Mouse (Mus musculus): Measurements from ENCODE around the gene Fem1a. TPM values are rescaled to one million over a fixed set of nuclear protein-coding genes. Genes with fewer than 3 reads are reported as not detected.
"Not testable (repeated sequence)": the region's sequence is repeated elsewhere in the genome, so short reads cannot be mapped to it uniquely, and the experiment has no call there.

The Fem1a gene
- total RNA-seq, 2 experiments from 2014 or later: 27.8 to 38.0 TPM

DNA sequence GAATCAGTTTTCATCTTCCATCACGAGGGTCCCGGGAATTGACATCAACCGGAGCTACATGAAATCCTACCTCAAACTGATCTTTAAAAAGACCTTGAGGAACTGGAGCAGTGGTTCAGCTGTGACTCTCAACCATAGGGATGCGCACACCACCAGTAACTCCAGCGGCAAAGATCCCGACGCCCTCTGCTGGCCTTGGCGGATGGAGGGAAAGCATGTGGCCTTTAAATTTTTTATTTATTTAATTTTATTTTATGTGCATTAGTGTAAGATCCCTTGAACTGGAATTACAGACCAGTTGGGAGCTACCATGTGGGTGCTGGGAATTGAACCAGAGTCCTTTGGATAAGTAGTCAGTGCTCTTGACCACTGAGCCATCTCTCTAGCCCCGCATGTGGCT, 1.2 kb upstream of the Fem1a start:
- peak; percentile 60 for DNase-seq

DNA sequence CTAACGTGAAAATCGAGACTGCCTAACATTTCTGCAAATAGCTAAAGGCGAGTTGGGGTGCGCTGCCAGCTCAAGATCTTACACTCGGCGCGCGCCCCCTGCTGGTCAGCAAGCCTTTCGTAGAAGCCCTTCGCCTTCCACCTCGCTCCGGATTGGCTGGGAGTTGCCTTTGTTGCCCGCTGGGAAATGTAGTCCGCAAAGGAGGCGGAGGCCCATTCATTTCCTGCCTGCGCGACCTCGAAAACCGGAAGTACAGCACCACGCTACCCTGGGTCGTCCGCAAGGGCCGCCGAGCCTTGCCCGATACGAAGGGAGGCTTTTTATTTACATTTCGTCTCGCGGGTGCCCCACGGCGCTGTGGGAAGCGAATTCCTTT, 759 bp upstream of the Fem1a start:
- DNase-seq: peak; percentile 99

DNA sequence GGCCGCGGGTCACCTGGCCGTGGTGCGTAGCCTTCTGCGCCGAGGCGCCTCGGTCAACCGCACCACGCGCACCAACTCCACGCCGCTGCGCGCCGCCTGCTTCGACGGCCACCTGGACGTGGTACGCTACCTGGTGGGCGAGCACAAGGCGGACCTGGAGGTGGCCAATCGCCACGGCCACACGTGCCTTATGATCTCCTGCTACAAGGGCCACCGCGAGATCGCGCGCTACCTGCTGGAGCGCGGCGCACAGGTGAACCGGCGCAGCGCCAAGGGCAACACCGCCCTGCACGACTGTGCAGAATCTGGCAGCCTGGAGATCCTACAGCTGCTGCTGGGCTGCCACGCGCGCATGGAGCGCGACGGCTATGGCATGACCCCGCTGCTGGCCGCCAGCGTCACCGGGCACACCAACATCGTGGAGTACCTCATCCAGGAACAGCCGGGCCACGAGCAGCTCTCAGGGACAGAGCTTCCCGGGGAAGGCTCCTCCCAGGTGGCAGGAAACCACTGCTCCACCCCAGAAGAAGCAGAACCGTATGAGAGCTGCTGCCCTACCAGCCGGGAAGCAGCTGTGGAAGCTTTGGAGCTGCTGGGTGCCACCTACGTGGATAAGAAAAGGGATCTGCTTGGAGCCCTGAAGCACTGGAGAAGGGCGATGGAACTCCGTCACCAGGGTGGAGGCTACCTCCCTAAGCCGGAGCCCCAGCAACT, 728 bp downstream of the Fem1a start:
- peak; percentile 50 for DNase-seq

DNA sequence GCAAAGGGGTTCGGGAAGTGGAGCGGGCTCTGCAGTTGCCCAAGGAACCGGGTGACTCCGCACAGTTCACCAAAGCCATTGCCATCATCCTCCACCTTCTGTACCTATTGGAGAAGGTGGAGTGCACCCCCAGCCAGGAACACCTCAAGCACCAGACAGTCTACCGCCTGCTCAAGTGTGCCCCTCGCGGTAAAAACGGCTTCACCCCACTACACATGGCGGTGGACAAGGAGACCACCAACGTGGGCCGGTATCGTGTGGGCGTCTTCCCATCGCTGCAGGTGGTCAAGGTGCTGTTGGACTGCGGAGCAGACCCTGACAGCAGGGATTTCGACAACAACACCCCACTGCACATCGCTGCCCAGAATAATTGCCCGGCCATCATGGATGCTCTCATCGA, 1.7 kb downstream of the Fem1a start:
- not testable (repeated sequence) for DNase-seq

DNA sequence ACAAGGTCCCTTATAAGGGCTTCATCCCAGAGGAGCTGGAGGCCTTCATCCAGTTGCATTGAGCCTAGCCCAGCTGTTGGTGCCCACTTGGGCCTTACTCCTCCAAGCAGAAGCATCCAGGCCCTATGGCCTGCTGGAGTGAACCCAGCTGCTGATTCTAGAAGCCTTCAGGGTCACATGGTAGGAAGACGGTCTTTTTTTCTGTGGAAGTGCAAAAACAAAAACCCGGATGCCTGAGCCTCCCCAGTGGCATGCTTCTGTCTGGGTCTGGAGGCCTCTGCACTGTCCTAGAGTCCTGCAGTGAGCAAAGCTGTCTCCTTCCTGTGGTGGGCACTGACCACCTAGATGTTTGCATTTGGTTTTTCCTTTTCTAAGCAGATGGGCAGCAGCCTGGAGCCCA, 2.2 kb downstream of the Fem1a start:
- not testable (repeated sequence) for DNase-seq

DNA sequence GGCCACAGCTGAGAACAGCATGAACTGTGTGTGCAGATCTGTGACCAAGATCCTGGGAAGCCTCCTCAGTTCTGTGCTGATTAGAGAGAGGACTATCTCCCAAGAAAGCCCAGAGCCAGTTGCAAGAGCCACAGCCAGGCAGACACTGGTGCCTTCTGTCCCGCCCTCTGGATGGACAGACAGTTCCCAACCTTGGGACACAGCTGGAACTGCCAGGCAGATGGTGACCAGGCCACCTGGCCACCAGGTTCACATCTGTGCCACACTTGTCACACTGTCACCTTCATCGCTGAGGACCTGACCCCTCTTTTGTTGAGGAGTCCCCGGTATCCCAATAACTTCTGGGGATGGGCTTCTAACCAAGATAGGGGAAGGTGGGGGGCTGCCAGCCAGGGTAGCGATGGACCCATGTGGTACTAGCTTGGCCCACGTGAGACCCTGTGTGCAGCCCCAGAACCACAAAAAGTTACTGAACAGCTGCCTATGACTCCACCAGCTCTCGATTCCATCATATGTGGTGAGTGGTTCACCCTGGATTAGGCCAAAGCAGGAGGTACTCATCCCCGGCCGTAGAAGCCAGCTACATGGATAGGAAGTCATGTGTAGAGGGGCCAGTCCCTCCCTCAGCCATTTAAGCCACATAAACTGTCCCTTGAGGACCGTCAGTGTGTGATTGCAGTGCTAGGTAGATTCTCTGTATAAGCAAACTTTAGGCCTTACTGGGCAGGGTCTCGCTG, 2.9 kb downstream of the Fem1a start:
- no peak for DNase-seq

DNA sequence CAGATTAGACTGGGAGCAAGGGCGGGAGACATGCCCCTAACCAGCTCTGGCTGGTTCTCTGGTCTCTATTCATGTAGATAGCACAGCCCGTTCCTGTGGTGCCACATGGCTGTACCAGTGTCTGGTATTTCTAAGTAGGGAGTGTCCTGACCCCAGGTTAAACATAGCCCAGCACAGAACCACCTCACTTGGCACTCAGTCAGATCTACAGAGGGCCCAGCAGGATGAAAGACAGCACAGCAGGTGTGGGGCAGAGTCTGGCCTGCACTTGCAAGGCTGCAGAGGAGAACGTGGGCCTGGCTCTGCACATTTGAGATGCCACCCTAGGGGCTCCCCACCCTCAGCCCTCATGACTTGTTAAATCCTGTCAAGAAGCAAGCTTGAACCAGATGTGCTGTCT, 4.6 kb downstream of the Fem1a start:
- no peak for DNase-seq

DNA sequence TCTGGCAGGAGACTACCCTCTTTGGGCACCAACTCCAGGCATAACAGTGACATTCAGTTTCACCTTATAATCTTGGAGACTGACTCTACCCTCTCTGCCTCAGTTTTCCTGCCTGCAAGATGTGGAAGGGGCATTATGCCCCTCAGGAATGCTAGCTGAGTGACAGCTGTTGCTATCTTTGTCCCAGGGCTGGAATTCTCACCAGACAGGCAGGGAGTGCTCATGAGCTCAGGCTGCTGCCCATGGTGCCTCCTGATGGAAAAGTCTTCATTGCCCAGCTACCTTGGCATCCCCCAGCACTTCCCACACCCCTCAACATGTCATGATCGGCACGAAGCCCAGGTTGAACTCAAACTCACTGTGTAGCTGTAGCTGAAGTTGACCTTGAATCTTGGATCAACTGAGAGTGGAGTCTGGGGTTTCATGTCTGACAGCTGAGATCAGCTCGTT, 6.1 kb downstream of the Fem1a start:
- DNase-seq: no peak

DNA sequence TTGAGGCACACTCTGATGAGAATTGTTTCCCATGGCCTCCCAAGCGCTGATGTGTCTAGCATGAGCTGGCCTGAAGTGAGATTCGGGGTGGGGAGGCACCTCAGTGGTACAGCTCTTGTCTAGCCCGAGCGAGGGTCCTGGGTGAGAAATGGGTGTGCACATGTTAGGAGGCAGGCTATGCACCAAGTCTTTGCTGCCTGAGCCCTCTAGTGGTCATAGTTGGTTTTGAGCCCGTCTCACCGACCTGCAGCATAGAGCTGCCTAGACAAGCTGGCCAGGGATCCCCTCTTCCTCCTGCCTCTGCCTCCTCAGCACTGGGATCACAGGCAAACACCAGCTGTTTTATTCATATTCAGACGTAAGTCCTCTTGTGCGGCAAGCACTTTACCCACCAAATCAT, 7.4 kb downstream of the Fem1a start:
- DNase-seq: peak; percentile 87

DNA sequence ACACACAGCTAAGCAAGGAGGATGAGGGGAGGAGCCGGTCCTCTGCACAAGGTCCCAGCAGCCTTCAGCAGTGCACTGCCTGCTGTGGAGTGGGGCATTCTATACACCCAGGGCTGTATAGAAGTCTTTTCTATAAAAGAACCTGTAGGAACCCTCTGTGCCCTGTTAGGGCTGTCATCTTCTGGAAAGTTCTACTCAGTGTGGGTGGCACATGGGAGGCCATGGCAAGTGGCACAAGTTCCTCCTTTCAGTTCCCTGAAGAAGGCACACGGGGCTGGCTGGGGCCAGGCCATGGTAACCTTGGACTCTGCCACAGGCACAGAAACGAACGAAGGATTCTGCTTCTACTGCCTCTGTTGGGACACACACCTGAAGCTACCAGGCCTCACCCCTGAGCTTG, 8.4 kb downstream of the Fem1a start:
- no peak for DNase-seq

DNA sequence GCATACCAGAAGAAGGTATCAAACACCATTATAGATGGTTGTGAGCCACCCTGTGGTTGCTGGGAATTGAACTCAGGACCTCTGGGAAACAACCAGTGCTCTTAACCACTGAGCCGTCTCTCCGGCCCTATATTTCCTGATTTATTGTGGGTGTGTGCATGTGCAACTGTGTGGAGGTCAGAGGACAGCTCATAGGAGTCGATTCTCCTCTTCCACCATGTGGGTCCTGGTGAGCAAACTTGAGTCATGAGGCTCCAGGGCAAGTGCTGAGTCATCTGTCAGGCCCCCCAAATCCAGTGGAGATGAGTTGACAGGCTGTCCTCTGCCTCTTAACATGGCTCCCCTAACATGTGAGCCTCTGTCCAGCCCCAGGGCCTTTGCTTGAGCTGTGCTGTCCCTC, 9.3 kb downstream of the Fem1a start:
- DNase-seq: peak; percentile 50

DNA sequence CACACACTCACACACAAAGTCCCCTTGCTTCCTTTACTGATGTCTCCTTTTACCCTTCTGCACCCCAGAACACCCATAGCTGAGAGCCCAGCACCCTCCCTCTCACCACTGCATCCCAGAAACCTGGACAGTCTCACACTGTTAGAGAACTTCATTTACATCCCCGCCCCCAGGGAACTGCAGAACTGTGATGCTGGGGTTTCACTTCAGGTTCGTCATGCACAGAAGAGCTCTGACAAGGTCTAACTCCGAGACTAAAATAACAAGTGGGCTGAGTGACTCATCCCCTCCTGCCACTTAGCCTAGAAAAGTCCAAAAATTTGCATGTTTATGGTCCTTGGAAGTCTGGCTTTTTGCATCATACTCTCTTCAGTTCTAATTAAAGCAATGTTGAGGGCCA, 9.7 kb downstream of the Fem1a start:
- DNase-seq: peak; percentile 62

DNA sequence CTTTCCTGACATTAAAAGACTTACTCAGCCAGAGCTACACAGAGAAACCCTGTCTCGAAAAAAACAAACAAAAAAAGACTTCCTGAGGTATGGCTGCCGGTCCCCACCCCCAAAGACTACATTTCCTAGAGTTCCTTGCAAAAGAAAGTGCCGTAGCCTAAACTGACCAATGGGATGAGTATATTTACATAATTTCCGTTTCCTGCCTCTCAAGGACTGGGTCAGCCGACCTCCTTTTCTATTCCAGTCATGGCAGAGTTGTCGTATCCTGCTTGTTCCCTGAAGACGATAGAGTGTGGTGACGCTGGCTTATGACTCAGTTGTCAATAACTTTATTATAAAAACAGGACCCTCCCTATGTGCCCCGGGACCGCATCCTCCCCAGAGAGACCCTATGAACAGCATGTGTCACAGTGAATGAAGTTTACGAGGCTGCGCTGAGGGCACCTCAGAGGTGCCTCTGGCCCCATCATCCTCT, 12.6 kb downstream of the Fem1a start:
- peak; percentile 68 for DNase-seq

DNA sequence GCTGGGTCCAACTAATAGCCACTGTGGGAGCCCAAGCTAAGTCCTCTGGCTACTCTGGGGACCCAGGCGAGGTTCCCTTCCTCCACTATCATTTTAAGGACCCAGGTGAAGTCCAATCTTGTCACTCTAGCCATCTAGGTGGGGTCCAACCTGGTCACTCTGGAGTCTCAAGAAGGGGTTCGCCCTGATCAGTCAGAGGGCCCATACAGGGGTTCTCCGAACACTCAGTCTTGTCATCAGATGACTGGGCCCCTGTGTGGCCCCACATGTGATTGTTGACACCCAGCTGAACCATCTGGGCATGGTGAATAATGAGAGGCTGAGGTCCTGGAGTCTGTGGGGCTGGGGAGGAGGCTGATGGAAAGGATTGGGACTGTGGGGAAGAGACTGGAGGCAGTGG, 13.1 kb downstream of the Fem1a start:
- DNase-seq: no peak

DNA sequence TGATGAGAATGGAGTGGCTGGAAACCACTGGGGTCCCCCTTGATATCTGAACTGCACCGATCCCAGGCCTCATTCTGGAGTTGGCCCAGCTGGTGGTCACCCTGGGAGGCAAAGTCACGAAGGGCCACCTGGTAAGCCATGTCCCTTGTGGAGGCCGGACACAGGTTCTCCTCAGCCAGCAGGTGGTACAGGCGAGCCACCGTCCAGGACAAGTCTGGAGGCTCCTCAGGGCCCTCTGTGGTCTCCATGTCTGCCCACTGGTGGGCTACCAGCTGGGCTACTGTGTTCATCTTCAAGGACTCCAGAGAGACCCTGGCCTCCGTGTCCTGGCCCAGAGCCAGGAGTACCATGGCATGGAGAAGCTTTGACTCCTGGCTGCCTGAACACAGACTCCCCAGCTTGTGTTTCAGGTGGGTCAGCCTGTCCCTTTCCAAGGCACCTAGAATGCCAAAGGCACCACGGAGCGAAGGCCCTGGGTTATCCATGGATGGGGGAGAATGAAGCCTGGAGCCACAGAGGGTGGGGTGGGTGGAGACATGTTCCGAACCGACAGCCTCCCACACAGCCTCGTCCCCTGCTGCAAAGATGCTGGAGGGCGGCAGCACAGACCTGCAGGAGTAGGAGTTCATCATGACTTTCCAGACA, 15.1 kb downstream of the Fem1a start:
- no peak for DNase-seq

DNA sequence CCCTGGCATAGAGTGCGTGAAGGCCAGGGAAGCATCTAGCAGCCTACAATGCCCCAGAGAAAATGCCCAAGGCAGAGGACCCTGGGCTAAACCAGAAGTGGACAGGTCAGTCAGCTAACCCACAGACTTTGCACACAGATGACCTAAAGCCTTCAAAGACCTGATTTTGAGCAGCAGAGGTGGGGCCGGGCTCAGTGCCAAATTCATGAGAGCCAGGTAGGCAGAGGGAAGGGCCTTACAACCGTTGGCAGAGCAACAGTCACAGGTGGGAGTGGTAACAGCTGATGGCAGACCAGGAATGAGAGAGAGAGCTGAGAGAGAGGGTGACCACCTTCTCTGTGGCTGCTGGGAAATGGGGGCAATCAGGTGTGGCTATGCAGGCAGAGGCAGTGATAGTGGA, 16.0 kb downstream of the Fem1a start:
- DNase-seq: no peak

DNA sequence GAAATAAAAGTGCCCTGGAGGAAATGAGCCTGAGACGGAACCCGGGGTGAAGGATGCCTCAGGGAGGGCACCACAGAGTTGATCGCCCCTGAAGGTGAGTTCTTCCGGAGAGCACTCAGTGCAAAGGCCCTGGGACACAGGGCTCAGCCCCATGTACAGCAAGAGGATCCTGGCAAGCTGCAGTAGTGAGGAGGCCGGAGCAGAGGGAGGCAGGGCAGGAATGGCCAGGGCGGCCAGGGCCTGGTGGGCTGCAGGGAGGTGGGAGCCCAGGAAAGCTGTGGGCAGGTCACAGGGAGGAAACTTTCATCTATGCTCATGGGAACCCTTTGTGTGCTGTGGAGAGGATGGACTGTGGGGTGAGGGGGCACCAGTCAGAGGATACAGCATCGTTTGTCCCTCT, 16.9 kb downstream of the Fem1a start:
- DNase-seq: no peak

DNA sequence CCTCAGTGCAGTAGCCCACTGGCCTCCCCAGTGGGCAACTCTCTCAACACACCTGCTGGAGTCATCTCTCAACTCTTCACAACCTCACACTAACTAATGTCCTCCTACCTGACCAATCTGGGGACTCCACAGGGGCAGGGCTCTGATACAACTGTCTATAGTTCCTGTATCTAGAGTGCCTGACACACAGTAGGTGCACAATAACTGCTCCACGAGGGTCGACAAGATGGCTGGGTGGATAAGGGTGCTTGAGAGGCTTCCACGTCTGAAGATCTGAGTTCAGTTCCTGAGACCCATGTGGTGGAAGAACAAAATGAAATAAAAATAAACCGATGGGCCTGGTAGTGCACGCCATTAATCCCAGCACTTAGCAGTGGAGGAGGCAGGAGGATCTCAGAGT, 17.4 kb downstream of the Fem1a start:
- DNase-seq: no peak

DNA sequence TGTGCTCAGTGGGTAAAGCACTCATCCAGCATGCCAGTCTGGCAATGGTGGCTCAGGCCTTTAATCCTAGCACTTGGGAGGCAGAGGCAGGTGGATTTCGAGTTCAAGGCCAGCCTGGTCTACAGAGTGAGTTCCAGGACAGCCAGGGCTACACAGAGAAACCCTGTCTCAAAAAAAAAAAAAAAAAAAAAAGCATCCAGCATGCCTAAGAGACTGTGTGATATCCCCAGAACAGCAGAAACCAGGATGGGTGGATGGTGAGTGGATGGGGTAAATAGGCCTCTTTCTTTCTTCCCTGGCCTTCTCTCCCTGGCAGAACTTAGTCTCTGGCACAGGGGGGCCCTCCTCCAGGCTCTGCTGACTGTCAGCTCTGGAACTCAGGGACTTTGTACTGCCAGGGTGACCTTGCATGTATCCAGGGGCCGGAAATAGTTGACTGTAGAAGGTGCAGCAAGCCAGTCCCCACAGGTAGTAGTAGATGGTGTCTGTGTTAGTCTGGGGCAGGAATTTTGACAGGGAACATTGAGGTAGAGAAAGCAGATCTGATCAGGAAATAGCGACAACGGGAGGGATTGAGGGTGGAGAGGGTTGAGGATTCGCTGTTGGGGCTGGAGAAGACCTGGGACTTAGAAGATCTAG, 19.4 kb downstream of the Fem1a start:
- peak; percentile 66 for DNase-seq

DNA sequence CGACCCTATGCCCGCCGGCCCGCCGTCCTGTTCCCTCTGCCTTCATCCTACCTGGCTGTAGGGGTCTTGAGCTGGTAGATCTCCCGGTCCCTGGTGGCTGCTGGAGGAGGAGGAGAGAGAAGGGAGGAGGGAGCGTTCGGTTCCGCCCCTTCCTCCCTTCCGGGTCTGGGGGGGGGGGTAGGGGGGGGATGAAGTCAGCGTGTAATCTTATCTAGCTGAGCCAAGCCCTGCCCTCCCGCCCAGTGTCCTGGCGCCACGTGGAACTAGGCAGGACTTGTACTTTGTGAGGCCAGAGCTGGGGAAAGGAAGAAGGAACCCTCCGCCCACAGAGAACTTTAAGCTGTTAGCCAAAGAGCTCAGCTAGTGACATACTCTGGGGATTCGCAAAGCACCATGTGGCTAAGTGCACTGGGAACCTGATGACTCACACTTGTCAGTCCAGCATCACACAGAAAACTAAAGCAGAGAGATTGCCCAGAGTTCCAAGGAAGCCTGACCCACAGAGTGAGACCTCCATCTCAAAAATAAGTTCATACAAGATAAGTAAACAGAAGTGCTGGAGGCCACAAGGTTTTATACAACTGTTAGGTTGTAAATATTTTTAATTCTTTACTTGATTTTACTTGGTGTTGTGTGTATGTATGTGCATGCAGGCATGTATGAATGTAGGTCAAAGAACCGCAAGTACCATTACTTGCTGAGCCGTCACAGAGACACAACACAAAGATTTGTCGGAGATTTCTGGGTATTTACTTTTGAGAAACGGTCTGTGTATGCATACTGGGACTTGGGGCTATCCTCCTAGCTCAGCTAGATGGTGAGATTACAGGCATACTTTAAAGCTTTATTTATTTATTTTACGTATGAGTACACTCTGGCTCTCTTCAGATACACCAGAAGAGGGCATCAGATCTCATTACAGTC, 20.3 kb downstream of the Fem1a start, which contains the start of gene Ticam1:
Ticam1 (minus strand) TSS at position 144 of the 924 bp plus-strand sequence.
- DNase-seq: peak; percentile 94

DNA sequence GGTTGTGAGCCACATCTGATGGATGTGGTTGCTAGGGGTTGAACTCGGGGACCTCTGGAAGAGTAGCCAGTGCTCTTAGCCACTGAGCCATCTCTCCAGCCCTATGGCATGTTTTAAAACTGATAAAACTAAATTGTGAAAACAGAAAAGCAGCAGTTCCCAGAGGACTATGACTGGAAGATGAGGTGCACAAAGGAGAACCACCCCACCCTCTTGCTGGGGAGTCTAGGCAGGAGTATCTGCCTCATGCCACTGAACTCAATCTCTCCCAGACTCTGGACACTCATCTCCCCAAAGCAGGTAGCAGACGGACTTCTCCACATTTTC, 20.9 kb downstream of the Fem1a start:
- no peak for DNase-seq

DNA sequence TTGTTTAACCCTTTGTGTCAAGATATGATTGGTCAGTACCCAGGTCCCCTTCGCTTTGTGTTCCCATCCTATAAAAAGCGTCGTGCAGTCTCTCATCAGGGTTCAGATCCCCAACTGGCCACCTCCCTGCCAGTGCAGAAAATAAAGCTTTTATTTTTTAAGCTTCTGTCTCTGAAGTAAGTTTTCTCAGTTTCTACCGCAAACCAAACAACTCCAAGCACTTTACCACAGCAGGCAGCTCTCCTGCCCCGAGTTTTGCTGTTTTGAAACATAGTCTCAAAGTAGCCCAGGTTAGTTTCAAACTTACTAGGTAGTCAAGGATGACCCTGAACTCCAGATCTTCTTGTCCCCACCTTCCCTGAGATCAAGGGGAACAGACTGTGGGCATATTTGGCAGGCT, 21.7 kb downstream of the Fem1a start:
- DNase-seq: no peak
